In genomic region chr5:123622421-123622820, GRCm38 (mm10) we compare ENCODE assay signal across 15 mouse cellular contexts. TPM values are rescaled to one million over a fixed set of nuclear protein-coding genes. Genes with fewer than 3 reads are reported as not detected.
DNase-seq lines count a peak whose midpoint lies in the region; ATAC-seq and TF ChIP-seq lines count a peak whose summit lies in the region.
"Had no signal": no experiment of that assay in that cellular context is flagged by ENCODE, and none has a peak within 500 bp of the region (broad histone marks: within the 10 kb centered on the region; RNA-seq: fewer than 3 reads in every experiment).

No protein-coding gene starts in this region.

- TF ChIP-seq CTCF in hindbrain, postnatal 0 days (IDR thresholded peaks at IDR 0.05; ENCODE audit: low read depth) = peak; percentile 67

- no peak overlapping the region for H3K27ac ChIP-seq in hindbrain, postnatal 0 days
- H3K27ac ChIP-seq: neural tube, embryonic 12.5 days had no signal

- 39% methylated on average over 13 of the region's 13 CpGs for WGBS in hindbrain, postnatal 0 days

- no peak for ATAC-seq in hindbrain, postnatal 0 days
- ATAC-seq: activated CD4-positive, CD25-positive, alpha-beta regulatory T cell, adult 4 months; forebrain, embryonic 16.5 days had no signal

- peak; percentile 71 for DNase-seq in left cerebral cortex, postnatal 4 days
- DNase-seq in left cerebral cortex, postnatal 10 days (ENCODE audit: extremely low spot score in 1 of 2, low spot score in 2 of 2) = no peak
- peak; percentile 34 for DNase-seq in WW6 (ENCODE audit: low read depth, low spot score)
- peak; percentile 57 for DNase-seq in cerebellum, adult 9-10 months
- DNase-seq in hindbrain, postnatal 0 days (ENCODE audit: low spot score) = peak; percentile 69
- no peak for DNase-seq in spleen, postnatal 36 days (ENCODE audit: low spot score in 2 of 2)
- no peak for DNase-seq in adrenal gland, adult (ENCODE audit: inconsistent age in 2 of 2, low spot score in 1 of 2)
- no peak for DNase-seq in thymus, postnatal 36 days
- DNase-seq: gastrocnemius, postnatal 36 days; kidney, adult 11 months; lung, adult 18-20 months had no signal

- H3K4me1 ChIP-seq in hindbrain, postnatal 0 days (ENCODE audit: insufficient read depth, low read length) = no peaks in the 10 kb centered on the region
- H3K4me1 ChIP-seq: neural tube, embryonic 12.5 days had no signal

- H3K27me3 ChIP-seq in hindbrain, postnatal 0 days (ENCODE audit: insufficient read depth, low read length) = no peaks in the 10 kb centered on the region
- H3K27me3 ChIP-seq: CH12.LX; neural tube, embryonic 12.5 days had no signal

- H3K4me2 ChIP-seq in hindbrain, postnatal 0 days (ENCODE audit: low read depth, low read length) = no peak overlapping the region
- H3K4me2 ChIP-seq: neural tube, embryonic 12.5 days had no signal

- H3K9me3 ChIP-seq in hindbrain, postnatal 0 days (ENCODE audit: low read length) = no peaks in the 10 kb centered on the region
- H3K9me3 ChIP-seq: neural tube, embryonic 12.5 days had no signal

- no peak overlapping the region for H3K4me3 ChIP-seq in hindbrain, postnatal 0 days (ENCODE audit: low read length)
- H3K4me3 ChIP-seq: neural tube, embryonic 12.5 days had no signal

- H3K36me3 ChIP-seq in hindbrain, postnatal 0 days (ENCODE audit: insufficient read depth, low read length) = peaks cover 36% of the 10 kb centered on the region

- H3K9ac ChIP-seq in hindbrain, postnatal 0 days (replicated peaks; ENCODE audit: low read length) = no peak overlapping the region
- H3K9ac ChIP-seq: neural tube, embryonic 12.5 days had no signal

- intact Hi-C loops in left cerebral cortex, postnatal 4 days (cut with DNase I) = no loop called here
- intact Hi-C loops in left cerebral cortex, postnatal 10 days (cut with DNase I) = no loop called here

RNA-seq across cellular contexts. Expression of gene Vps33a, which starts 49.6 kb away (rescaled TPM):
- 10 to 100 TPM; 71.2 to 83.2 TPM for total RNA-seq in left cerebral cortex, postnatal 4 days (2021)
- total RNA-seq in left cerebral cortex, postnatal 10 days (2021) = 10 to 100 TPM; 70.1 to 76.9 TPM
- total RNA-seq in hindbrain, postnatal 0 days (2014; rRNA removed) = 46.5 and 55.6 TPM in 2 replicates
- 34.0 and 34.7 TPM in 2 replicates for polyA plus RNA-seq in hindbrain, postnatal 0 days (2015; fragmentation: Nextera tagmentation; extraction: Ambion mirVana)

Comparison
In these comparisons a context has a peak if more than half of its experiments do, and no peak if none do; other contexts are left out.
1. DNase-seq: peak in left cerebral cortex, postnatal 4 days (single experiment), WW6 (single experiment), cerebellum, adult 9-10 months (single experiment) and hindbrain, postnatal 0 days (single experiment); none in left cerebral cortex, postnatal 10 days (0 of 2), spleen, postnatal 36 days (0 of 2), adrenal gland, adult (0 of 2) and thymus, postnatal 36 days (0 of 2).